Mouse (Mus musculus) heart, postnatal 36 days (tissue): ENCODE measurements around the gene Cpne1. TPM values are rescaled to one million over a fixed set of nuclear protein-coding genes. Genes with fewer than 3 reads are reported as not detected.
"Not testable (repeated sequence)": the region's sequence is repeated elsewhere in the genome, so short reads cannot be mapped to it uniquely, and the experiment has no call there.

Experiments used
- DNase-seq, 2 experiments: peaks; one replicate each; pipeline ENCODE4 v3.0.0; 2021 to 2022
- intact Hi-C: fragments of 180-260 bp; cut with DNase I; formaldehyde crosslinking; loops from one replicate; pipeline ENCODE4 v1.15.1; 2025
- total RNA-seq, 2 experiments: library from RNA; stranded (reverse); gene quantifications; 2 replicates each; pipeline ENCODE4 v1.2.3; 2021

The Cpne1 gene
- total RNA-seq: 10 to 100 TPM; 15.2 to 17.5 TPM

- intact Hi-C loops: loop anchor here (2.0 kb wide), 2 partner anchors 69 to 103 kb away; partner anchors contain the start of genes Ergic3 and Rbm39
- peak; percentile 93 to 96 for DNase-seq
Measured at GRCm38 (mm10) chr2:156111358-156112079, at the start of gene Cpne1, which contains the start of gene Rbm12. Gene Cpne1, minus strand, starts transcription at chr2:156111965. Gene Rbm12, minus strand, starts transcription at chr2:156111978.

DNA sequence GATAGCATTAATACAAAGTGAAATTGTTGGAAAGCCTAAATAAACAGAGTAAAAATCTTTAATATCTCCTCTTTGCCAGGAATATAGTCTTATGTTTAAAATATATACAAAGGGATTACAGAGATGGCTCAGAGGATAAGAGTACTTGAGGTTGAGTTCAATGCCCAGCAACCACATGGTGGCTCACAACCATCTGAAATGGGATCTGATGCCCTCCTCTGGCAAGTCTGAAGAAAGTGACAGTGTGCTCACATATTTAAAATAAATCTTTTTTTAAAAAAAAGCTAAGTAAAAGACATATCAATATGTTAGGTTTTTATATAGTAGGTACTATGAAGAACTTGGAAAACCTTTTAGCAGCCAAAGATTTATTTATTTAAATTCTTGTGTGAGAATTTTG lies 39.8 kb upstream of the Cpne1 start:
- intact Hi-C loops: no loop called here

DNA sequence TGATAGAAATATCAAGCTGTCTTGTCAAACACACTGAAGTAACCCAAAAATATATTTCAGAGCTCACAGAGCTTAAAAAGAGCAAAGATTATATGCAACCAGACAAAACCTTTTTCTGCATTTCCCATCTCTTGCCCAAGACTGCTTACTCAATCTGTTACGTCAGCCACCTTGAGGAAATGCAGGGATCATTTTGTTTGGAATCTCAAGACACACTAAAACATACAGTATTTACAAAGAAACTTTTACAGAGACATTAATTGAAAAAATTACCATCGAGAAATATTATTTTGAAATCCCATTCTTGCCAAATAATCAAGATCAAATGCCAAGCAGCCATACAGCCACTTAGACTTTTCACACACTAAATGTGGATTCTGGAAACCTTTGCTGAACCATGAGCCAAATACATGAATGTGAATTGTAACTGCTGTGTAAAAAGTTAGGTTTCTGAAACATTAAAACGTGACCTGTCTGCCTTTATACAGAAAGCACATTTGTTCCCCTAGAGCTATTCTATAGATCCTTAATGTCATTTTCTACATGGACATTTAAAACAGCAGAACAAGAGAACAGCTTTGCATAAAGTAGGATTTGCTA lies 35.7 kb upstream of the Cpne1 start:
- intact Hi-C loops: loop anchor here (2.0 kb wide), 1 partner anchor 29 kb away; no protein-coding TSS in a partner anchor

More for the DNA sequence above, 39.8 kb upstream of the Cpne1 start:
- DNase-seq: no peak

DNA sequence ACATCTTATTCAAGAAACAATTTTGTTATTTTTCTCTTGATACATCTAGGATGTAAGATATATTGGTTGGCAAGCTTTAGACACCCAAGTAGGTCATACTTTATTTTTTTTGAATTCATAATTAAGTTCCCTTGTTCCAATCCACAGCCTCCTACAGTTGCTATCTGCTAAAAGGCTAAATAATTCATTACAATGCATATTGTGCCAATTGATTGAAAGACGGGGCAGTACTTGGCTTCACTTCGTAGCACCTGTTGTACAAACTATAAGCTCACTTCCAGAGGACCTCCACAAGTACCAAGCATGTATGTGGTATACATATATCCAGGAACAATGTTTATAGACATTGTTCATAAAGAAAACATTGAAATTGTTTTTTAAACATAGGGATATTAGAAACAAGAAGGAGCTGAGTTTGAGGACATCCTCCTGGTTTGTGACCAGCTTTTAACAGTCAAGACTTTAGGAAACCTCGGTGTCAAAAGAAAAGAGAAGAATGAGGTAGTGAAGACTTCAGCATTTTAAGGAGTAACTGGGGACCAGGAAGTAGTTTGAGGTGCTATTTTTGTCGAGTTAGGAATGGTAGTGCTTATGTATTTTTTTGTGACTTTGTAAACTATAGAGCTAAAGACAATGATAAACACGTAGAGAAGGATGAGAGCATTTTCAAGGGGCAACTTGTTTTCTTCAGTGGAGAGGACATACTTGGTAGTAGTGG lies 34.7 kb upstream of the Cpne1 start:
- no peak for DNase-seq
- intact Hi-C loops: loop anchor here (2.0 kb wide), 1 partner anchor 30 kb away; no protein-coding TSS in a partner anchor

More for the DNA sequence above, 35.7 kb upstream of the Cpne1 start:
- no peak for DNase-seq

- no peak for DNase-seq
- intact Hi-C loops: loop anchor here (2.0 kb wide), 1 partner anchor 31 kb away; no protein-coding TSS in a partner anchor
Measured at GRCm38 (mm10) chr2:156145486-156146130, 33.8 kb upstream of the Cpne1 start.

DNA sequence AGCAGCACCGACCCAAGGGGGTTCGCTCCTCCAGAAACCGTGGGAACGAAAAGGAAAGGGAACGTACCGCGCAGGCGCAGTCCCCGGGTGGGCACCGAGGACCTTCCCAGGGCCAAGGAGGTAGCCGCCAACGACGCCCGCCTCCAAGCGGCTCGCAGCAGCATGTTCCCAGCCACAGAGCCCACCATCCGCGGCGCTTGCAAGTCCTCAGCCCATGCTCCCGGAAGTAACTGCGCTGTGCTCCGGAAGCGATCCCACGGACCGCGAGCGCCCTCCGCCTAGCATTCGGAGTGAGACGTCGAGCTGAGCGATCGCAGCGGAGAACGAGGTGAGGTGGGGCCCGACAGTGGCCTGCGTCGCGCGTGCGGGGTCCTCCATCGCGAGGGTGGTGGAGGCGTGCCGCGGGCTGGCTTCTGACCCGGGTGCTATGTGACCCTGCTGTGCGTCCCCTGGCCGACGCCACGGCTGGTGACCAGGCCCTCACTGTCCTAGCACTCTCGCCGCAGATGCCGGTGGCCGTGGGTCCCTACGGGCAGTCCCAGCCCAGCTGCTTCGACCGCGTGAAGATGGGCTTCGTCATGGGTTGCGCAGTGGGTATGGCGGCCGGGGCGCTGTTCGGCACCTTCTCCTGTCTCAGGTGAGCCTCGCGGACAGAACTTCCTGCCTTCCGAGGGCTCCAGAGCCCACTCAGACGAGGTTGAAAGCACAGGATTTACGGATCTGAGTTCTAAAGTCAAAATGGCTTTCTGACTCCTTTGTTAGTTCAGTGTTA lies 32.4 kb upstream of the Cpne1 start, which contains the start of the genes Romo1 and Nfs1:
Romo1 (plus strand) TSS at position 87 of the 772 bp plus-strand sequence.
Nfs1 (minus strand) TSS at position 234 of the 772 bp plus-strand sequence.
- DNase-seq: peak; percentile 91
- intact Hi-C loops: loop anchor here (2.0 kb wide), 1 partner anchor 181 kb away; no protein-coding TSS in a partner anchor

DNA sequence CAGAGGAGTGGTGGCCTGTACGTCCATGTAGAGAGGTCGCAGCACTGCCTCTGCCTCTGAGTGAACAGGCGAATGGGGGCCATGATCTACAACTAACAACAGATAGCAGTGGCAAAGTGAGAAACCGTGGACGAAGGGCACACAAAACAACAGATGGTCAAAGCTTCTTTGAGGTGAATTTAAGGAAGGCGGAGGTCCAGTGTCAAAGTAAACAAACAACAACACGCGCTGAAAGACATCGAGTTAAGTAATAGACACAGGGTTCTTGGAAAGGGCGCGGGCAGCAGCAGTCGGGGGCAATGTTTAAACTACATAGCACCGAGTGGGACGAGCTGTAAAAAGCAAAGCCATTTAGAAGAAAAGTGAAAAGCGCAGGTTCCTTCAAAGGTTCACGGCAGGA lies 31.6 kb upstream of the Cpne1 start:
- no peak for DNase-seq
- intact Hi-C loops: loop anchor here (2.0 kb wide), 1 partner anchor 181 kb away; no protein-coding TSS in a partner anchor

GRCm38 (mm10) chr2:156142820-156143219 lies 31.1 kb upstream of the Cpne1 start:
- intact Hi-C loops: loop anchor here (2.0 kb wide), 1 partner anchor 180 kb away; no protein-coding TSS in a partner anchor
- DNase-seq: no peak

GRCm38 (mm10) chr2:156135695-156136094 lies 23.9 kb upstream of the Cpne1 start:
- DNase-seq: no peak
- intact Hi-C loops: no loop called here

DNA sequence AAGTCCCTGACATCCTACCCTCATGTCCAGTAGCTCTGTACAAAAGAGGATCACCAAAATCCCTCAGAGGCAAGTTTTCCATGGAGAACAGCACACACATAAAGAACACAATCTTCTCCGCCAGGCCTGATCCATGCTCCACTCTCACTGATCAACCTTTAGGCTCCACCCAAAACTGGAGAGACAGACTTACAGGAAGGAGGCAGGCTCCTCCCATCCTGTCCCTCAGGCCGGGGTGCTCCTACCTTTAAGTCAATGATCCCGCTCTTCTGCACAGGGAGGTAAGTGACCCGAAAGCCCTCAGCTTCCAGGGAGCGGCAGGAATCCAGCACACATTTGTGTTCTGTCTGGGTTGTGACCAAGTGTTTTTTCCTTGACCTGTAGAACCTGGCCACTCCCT lies 22.4 kb upstream of the Cpne1 start:
- DNase-seq: no peak
- intact Hi-C loops: no loop called here

DNA sequence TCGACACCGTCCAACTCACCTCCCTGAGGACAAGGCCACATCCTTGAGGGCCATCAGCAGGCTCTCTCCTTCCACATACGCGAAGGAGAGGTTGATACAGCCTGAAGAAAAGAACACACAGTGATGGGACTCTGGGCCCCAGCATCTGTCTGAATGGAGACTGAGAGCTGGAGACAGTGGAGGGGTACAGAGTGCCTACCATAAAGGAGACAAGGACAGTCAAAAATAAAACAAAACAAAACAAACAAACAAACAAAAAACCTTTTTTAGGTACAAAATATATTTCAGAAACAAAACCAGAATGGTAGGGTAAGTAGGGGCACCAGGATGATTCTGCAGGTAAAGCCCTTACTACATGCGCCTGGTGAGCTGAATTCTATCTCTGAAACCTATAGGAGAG lies 15.2 kb upstream of the Cpne1 start, which contains the start of gene Gm28036:
Gm28036 (minus strand) TSS at position 101 of the 400 bp plus-strand sequence.
- DNase-seq: no peak
- intact Hi-C loops: no loop called here

DNA sequence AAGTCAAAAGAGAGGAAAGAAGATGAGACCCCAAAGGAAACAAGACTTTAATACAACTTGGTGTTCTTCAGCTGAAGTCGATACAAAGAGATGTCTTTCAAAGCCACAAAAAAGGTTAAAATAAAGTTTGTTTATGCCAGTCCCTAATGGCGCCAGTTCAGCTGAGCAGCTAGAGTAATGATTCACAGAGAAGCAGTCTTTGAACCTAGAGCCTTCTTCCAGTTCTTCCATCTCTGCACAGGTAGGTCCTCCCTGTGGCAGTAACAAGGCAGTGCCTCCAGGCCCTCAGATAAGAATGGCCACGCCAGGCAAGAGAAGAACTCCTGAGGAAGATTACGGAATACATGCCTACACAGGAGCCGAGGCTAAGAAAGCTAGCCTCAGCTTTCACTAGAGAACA lies 12.0 kb upstream of the Cpne1 start:
- no peak for DNase-seq
- intact Hi-C loops: no loop called here

- intact Hi-C loops: no loop called here
- DNase-seq: no peak
Measured at GRCm38 (mm10) chr2:156119566-156119965, 7.8 kb upstream of the Cpne1 start.

GRCm38 (mm10) chr2:156112080-156112423 lies 287 bp upstream of the Cpne1 start:
- DNase-seq, intact Hi-C loops: not testable (repeated sequence)

DNA sequence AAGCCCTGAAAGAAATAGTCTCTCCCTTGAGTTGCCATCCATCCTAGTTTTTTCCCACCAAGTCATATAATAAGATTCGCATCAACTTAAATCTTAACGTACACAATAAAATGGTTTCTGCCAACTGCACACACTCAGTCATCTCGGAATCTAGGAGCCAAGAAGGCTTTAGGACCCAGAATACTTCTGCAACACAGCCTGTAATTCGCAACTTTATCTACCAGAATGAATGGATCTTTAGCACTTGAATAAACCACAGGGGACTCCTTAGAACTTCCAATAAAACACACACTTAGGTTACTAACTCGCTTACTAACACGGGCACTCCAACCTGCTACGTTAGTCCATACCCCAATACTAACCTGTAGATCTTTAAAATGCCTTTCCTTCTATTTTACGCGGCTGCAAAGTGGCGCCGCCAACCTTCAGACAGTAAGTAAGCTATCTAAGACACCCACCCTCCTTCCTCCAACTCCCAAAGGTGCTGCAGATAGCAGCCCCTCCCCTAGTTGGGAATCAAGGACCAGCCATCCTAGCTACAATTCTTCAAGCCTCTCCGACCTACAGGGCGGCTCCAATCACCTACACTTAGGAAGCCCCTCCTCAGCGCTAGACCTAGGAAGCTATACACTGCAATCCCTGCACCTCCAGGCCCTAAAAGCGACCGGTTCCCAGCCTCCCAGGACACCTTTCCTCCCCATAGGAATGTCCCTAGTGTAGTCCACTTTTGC lies 973 bp downstream of the Cpne1 start:
- DNase-seq: peak in 1 of 2 experiments; percentile 22

GRCm38 (mm10) chr2:156091926-156092325 lies 19.8 kb downstream of the Cpne1 start:
- intact Hi-C loops: no loop called here

More for the DNA sequence above, 973 bp downstream of the Cpne1 start:
- intact Hi-C loops: loop anchor here (2.0 kb wide), 2 partner anchors 70 to 102 kb away; partner anchors contain the start of genes Ergic3 and Rbm39

DNA sequence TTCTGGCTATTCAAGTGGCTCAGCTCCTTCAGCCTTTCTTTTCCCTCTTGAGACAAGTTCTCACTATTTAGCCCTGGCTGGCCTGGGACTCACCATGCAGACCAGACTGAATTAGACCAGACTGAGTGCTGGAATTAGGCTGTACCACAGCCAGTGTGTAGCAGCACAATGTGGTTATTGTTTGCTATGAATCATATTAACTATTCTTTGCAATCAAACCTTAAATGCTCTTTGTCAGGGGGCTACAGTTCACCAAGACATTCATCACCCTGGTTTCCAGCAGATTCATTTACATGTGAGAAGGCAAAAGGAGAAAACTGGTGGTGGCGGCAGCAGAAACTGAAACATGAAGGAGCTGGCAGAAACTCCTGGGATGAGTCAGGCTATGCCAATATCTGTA lies 22.0 kb downstream of the Cpne1 start:
- intact Hi-C loops: no loop called here
- DNase-seq: no peak

More at GRCm38 (mm10) chr2:156091926-156092325, 19.8 kb downstream of the Cpne1 start:
- no peak for DNase-seq

DNA sequence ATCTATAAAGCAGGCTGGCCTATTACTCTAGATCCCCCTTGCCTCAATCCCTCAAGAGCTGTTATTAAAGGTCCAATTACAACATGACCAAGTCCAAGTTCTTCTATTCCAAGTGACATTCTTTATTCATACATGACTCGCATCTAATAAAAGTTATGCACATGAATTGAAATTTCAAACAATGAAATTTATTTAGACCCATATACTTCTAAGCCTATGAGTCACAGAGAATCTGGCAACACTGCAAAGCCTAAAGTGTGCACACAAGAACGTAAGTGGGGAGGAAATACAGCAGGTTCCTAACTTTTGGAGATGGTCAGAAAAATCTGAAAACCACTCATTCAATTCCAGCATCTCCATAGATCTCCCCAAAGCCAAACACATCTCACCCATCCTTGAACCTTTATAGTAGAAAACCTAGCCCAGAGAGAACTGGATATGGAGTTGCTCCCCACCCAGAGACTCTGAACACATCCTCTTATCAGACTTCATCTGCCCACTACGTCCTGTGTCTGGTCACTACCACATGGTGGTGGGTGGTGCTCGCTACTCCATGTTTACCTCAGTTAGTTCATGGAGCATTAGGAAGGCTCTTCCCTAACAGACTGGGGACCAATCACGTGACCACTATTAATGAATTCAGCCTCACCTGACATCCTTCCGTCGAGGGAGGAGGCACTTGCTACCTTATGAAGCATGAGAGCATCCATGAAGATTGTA lies 24.2 kb downstream of the Cpne1 start:
- DNase-seq: no peak
- intact Hi-C loops: no loop called here
